Mouse (Mus musculus): ENCODE data around the gene Tnfrsf8. TPM values are rescaled to one million over a fixed set of nuclear protein-coding genes. Genes with fewer than 3 reads are reported as not detected.

Gene Tnfrsf8
- total and polyA plus RNA-seq, 3 experiments: 12.7 to 31.0 (median 24.7) TPM

DNA sequence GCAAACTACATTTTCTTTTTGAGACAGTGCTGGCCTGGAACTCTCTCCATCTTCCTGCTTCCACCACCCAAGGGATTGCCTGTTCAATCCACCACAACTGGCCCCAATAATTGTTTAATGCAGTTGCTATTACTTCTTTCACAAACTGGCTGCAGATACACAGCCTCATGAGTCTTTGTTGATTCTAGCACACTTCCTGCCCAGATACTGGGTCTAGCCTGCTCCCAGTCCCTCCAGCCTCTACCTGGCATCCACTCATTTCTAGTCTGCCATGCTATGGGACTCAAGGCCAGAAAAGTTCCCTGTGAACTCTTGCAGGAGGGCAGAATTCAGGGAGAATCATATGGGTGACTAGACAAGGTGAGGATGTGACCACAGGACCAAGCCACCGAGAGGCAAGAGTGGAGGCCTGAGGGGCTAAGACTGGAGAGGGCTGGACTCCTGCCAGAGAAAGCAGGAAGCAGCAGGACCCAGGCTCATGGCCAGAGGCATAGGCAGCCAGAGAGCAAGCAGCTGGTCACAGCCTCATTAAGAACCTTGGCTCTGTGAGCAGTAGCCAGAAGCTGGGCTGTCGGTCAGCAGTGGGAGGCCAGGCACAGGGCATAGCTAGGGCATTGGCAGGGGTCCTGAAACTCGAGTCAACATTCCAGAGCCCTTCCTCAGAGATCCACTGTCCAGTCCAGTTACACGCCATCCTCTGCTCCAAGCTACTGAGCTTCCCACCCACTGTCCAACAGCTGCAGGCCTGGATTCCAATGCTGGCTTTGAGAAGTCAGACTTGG, 75.7 kb downstream of the Tnfrsf8 start:
- in situ Hi-C loops (cut with MboI; ENCODE audit: low pct_ligation_motif_present, low pct_unique_long_range_greater_than_20kb, low sequenced_read_pairs) (no loop called here), dilution Hi-C loops (cut with MboI; ENCODE audit: extremely low pct_ligation_motif_present, extremely low pct_unique_long_range_greater_than_20kb, low sequenced_read_pairs) (no loop called here)
- TF ChIP-seq ZMIZ1 (IDR thresholded peaks at IDR 0.05; ENCODE audit: low read depth, low read length): no peak
- no peak for TF ChIP-seq NRF1 (IDR thresholded peaks at IDR 0.05; ENCODE audit: low read depth, low read length)
- TF ChIP-seq GABPA (IDR thresholded peaks at IDR 0.05; ENCODE audit: insufficient replicate concordance, low read depth, low read length): no peak
- TF ChIP-seq POLR2A (IDR thresholded peaks at IDR 0.05; ENCODE audit: low read depth, low read length): no peak
- no peak for TF ChIP-seq USF2 (conservative IDR thresholded peaks at IDR 0.05; ENCODE audit: low read depth, low read length)
- Histone ChIP-seq H3K27ac (ENCODE audit: insufficient read depth, low read depth) (no peak overlapping the region), H3K4me2 (ENCODE audit: insufficient read depth, low read depth, poor library complexity, severe bottlenecking) (no peak overlapping the region), H3K4me3 (replicated peaks in 1 of 3; ENCODE audit: low read depth in 2 of 3, low read length in 2 of 3, poor library complexity in 1 of 3) (no peak overlapping the region), H3K79me2 (replicated peaks; ENCODE audit: control insufficient read depth, extremely low read depth, insufficient read depth, poor library complexity, severe bottlenecking) (peaks cover 9% of the 10 kb centered on the region; the same call in 1 of the 2 replicates), H3K9me3 (replicated peaks; ENCODE audit: low read length) (no peaks in the 10 kb centered on the region), H3K4me1 (ENCODE audit: control insufficient read depth in 1 of 2, insufficient read depth in 2 of 2) (peaks cover 36 to 82% of the 10 kb centered on the region in 2 experiments), H3K9ac (ENCODE audit: insufficient read depth, low read depth) (no peak overlapping the region), H3K36me3 (replicated peaks in 1 of 2; ENCODE audit: control insufficient read depth in 1 of 2, insufficient read depth in 1 of 2, low read length in 1 of 2) (peaks cover 0 to 47% of the 10 kb centered on the region in 2 experiments), H3K27me3 (replicated peaks) (no peaks in the 10 kb centered on the region)
- DNase-seq (ENCODE audit: extremely low read depth): no peak

DNA sequence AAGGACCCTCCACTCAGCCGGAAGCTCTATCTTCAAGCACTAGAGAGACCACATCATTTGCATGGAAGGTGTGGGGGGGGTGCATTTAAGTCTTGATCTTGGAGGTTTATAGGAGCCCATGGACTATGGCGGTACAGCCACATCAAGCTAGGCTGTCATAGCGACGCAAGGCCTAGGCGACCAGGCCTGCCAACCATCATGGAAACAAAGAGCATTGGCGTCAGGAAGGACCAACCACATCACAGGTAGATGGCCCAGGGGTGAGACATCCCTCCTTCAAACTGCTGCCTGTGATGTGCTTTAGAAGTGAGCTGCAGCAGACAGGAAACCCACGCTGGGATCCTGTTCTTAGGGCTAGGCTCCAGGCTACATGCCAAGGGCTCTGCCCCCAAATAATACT, 78.9 kb downstream of the Tnfrsf8 start:
- Histone ChIP-seq H3K4me2 (ENCODE audit: insufficient read depth, low read depth, poor library complexity, severe bottlenecking) (no peak overlapping the region), H3K79me2 (replicated peaks; ENCODE audit: control insufficient read depth, extremely low read depth, insufficient read depth, poor library complexity, severe bottlenecking) (peaks cover 3% of the 10 kb centered on the region; the same call in 1 of the 2 replicates), H3K27me3 (replicated peaks) (no peaks in the 10 kb centered on the region), H3K4me3 (replicated peaks in 1 of 3; ENCODE audit: low read depth in 2 of 3, low read length in 2 of 3, poor library complexity in 1 of 3) (no peak overlapping the region), H3K36me3 (replicated peaks in 1 of 2; ENCODE audit: control insufficient read depth in 1 of 2, insufficient read depth in 1 of 2, low read length in 1 of 2) (peaks cover 0 to 42% of the 10 kb centered on the region in 2 experiments), H3K4me1 (ENCODE audit: control insufficient read depth in 1 of 2, insufficient read depth in 2 of 2) (peaks cover 33 to 83% of the 10 kb centered on the region in 2 experiments), H3K9ac (ENCODE audit: insufficient read depth, low read depth) (no peak overlapping the region), H3K27ac (ENCODE audit: insufficient read depth, low read depth) (no peak overlapping the region), H3K9me3 (replicated peaks; ENCODE audit: low read length) (no peaks in the 10 kb centered on the region)
- TF ChIP-seq POLR2A (IDR thresholded peaks at IDR 0.05; ENCODE audit: low read depth, low read length) (no peak), BHLHE40 (IDR thresholded peaks at IDR 0.05; ENCODE audit: low read depth, low read length) (no peak), SMC3 (IDR thresholded peaks at IDR 0.05; ENCODE audit: low read depth, low read length) (no peak), USF2 (conservative IDR thresholded peaks at IDR 0.05; ENCODE audit: low read depth, low read length) (no peak), MYC (IDR thresholded peaks at IDR 0.05; ENCODE audit: low read depth, low read length) (no peak), ZNF384 (IDR thresholded peaks at IDR 0.05; ENCODE audit: low read depth, low read length) (no peak), UBTF (IDR thresholded peaks at IDR 0.05; ENCODE audit: low read depth, low read length) (no peak), CHD2 (IDR thresholded peaks at IDR 0.05; ENCODE audit: low read length) (no peak), EP300 (IDR thresholded peaks at IDR 0.05; ENCODE audit: low read length) (no peak), ETS1 (conservative IDR thresholded peaks at IDR 0.05; ENCODE audit: low read depth, low read length) (no peak), IRF4 (IDR thresholded peaks at IDR 0.05; ENCODE audit: low read depth, low read length) (no peak), MAZ (IDR thresholded peaks at IDR 0.05; ENCODE audit: low read depth, low read length) (no peak), MAFK (IDR thresholded peaks at IDR 0.05; ENCODE audit: insufficient replicate concordance, low read length) (no peak)
- dilution Hi-C loops (cut with MboI; ENCODE audit: extremely low pct_ligation_motif_present, extremely low pct_unique_long_range_greater_than_20kb, low sequenced_read_pairs): no loop called here
- in situ Hi-C loops (cut with MboI; ENCODE audit: low pct_ligation_motif_present, low pct_unique_long_range_greater_than_20kb, low sequenced_read_pairs): no loop called here
- no peak for DNase-seq (ENCODE audit: extremely low read depth)
